Comparison of ENCODE assay signal across 30 mouse cellular contexts in the genomic region with DNA sequence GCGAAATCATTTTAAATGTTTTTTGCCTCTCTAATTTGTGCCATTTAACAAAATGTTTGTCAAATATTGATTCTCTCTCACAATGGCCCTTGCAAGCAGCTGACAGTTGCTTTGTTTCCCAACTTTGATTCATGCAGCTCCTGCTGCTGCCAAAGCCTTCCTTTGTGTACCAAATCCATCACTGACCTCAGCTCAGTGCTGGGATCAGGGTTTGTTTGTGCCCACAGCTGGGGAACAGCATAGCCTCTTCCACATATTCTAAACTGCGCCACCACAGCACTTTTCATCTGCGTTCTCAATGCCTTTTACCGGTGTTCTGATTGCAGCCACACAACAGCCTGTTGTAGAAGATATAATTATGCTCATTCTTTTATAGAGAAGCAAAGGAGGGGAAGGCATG.
A peak's percentile ranks its signal among the peaks of the same experiment; 100 is the strongest.
DNase-seq lines count a peak whose midpoint lies in the region; ATAC-seq lines count a peak whose summit lies in the region.
"Had no signal": no experiment of that assay in that cellular context is flagged by ENCODE, and none has a peak within 500 bp of the region (broad histone marks: within the 10 kb centered on the region; RNA-seq: fewer than 3 reads in every experiment).

No protein-coding gene starts in this region.

- intact Hi-C loops in left cerebral cortex, postnatal 25 days (cut with DNase I): no loop called here

- H3K36me3 ChIP-seq in hindbrain, embryonic 10.5 days: no peaks in the 10 kb centered on the region
- H3K36me3 ChIP-seq in hindbrain, embryonic 12.5 days: no peaks in the 10 kb centered on the region
- H3K36me3 ChIP-seq in midbrain, embryonic 13.5 days: no peaks in the 10 kb centered on the region
- H3K36me3 ChIP-seq: hindbrain, embryonic 13.5 days; kidney, embryonic 15.5 days; liver, embryonic 13.5 days; stomach, embryonic 15.5 days had no signal

- peak overlapping the region; percentile 9; the same call in 1 of the 2 replicates for H3K27ac ChIP-seq in hindbrain, embryonic 10.5 days
- no peak overlapping the region for H3K27ac ChIP-seq in hindbrain, embryonic 12.5 days
- no peak overlapping the region for H3K27ac ChIP-seq in midbrain, embryonic 13.5 days
- H3K27ac ChIP-seq: hindbrain, embryonic 13.5 days; kidney, embryonic 15.5 days; layer of hippocampus, adult 2 months; liver, embryonic 13.5 days; stomach, embryonic 15.5 days had no signal

- no peak overlapping the region for H3K4me2 ChIP-seq in hindbrain, embryonic 12.5 days (replicated peaks)
- H3K4me2 ChIP-seq in midbrain, embryonic 13.5 days (replicated peaks): no peak overlapping the region
- H3K4me2 ChIP-seq: hindbrain, embryonic 13.5 days; kidney, embryonic 15.5 days; liver, embryonic 13.5 days; stomach, embryonic 15.5 days had no signal

- H3K27me3 ChIP-seq in hindbrain, embryonic 10.5 days (ENCODE audit: insufficient read depth, poor library complexity, severe bottlenecking): no peaks in the 10 kb centered on the region
- no peaks in the 10 kb centered on the region for H3K27me3 ChIP-seq in hindbrain, embryonic 12.5 days
- no peaks in the 10 kb centered on the region for H3K27me3 ChIP-seq in midbrain, embryonic 13.5 days
- H3K27me3 ChIP-seq: hindbrain, embryonic 13.5 days; kidney, embryonic 15.5 days; liver, embryonic 13.5 days; megakaryocyte, embryonic 14.5 days; stomach, embryonic 15.5 days had no signal

- whole genome bisulfite sequencing in hindbrain, embryonic 10.5 days: 41% methylated on average over 4 of the region's 4 CpGs
- WGBS in hindbrain, embryonic 12.5 days: 36% methylated on average over 4 of the region's 4 CpGs
- 26% methylated on average over 4 of the region's 4 CpGs for WGBS in midbrain, embryonic 13.5 days

- H3K4me1 ChIP-seq in hindbrain, embryonic 10.5 days (replicated peaks): peaks cover 12% of the 10 kb centered on the region; the same call in 1 of the 2 replicates
- no peaks in the 10 kb centered on the region for H3K4me1 ChIP-seq in hindbrain, embryonic 12.5 days
- no peaks in the 10 kb centered on the region for H3K4me1 ChIP-seq in midbrain, embryonic 13.5 days (replicated peaks)
- H3K4me1 ChIP-seq: kidney, embryonic 15.5 days; liver, embryonic 13.5 days; megakaryocyte, embryonic 14.5 days; stomach, embryonic 15.5 days had no signal

- ATAC-seq in hindbrain, embryonic 12.5 days (ENCODE audit: low FRiP score): no peak
- no peak for ATAC-seq in midbrain, embryonic 13.5 days
- ATAC-seq: activated CD4-positive, CD25-positive, alpha-beta regulatory T cell, adult 4 months; forebrain, embryonic 16.5 days; intestine, postnatal 0 days; lung, postnatal 0 days had no signal

- H3K9me3 ChIP-seq in hindbrain, embryonic 10.5 days: no peaks in the 10 kb centered on the region
- no peaks in the 10 kb centered on the region for H3K9me3 ChIP-seq in hindbrain, embryonic 12.5 days (replicated peaks)
- H3K9me3 ChIP-seq in midbrain, embryonic 13.5 days: no peaks in the 10 kb centered on the region
- H3K9me3 ChIP-seq: hindbrain, embryonic 13.5 days; kidney, embryonic 15.5 days; liver, embryonic 13.5 days; stomach, embryonic 15.5 days had no signal

- peak; percentile 13 for DNase-seq in hindbrain, embryonic 10.5 days (ENCODE audit: low spot score)
- DNase-seq in left cerebral cortex, adult 11 months (ENCODE audit: low spot score): peak; percentile 5
- DNase-seq in left cerebral cortex, postnatal 25 days (ENCODE audit: low spot score in 2 of 2): no peak
- peak; percentile 65 for DNase-seq in brain, adult 2 months (ENCODE audit: low read depth, low spot score)
- DNase-seq in embryo, embryonic 10.5 days (ENCODE audit: low spot score): peak; percentile 23
- no peak for DNase-seq in kidney, adult 8-10 months
- DNase-seq: adrenal gland, adult 2 months; adrenal gland, postnatal 36 days; B cell, adult 2 months; cerebellum, adult 9-10 months; heart, postnatal 14 days; kidney, postnatal 25 days; left cerebral cortex, postnatal 4 days; liver, embryonic 13.5 days; lung, adult 18-20 months; lung, postnatal 4 days; retina, postnatal 1 day; right cerebral cortex, postnatal 14 days; thymus, postnatal 14 days had no signal

- no peak overlapping the region for H3K4me3 ChIP-seq in hindbrain, embryonic 10.5 days
- no peak overlapping the region for H3K4me3 ChIP-seq in hindbrain, embryonic 12.5 days
- no peak overlapping the region for H3K4me3 ChIP-seq in midbrain, embryonic 13.5 days (replicated peaks)
- H3K4me3 ChIP-seq: hindbrain, embryonic 13.5 days; kidney, embryonic 15.5 days; layer of hippocampus, adult 2 months; liver, embryonic 13.5 days; megakaryocyte, embryonic 14.5 days; stomach, embryonic 15.5 days had no signal

- no peak overlapping the region for H3K9ac ChIP-seq in hindbrain, embryonic 12.5 days
- H3K9ac ChIP-seq in midbrain, embryonic 13.5 days (replicated peaks): no peak overlapping the region
- H3K9ac ChIP-seq: hindbrain, embryonic 13.5 days; kidney, embryonic 15.5 days; liver, embryonic 13.5 days; stomach, embryonic 15.5 days had no signal

Comparison
In these comparisons a context has a peak if more than half of its experiments do, and no peak if none do; other contexts are left out.
1. DNase-seq: peak in hindbrain, embryonic 10.5 days (single experiment), left cerebral cortex, adult 11 months (single experiment), brain, adult 2 months (single experiment) and embryo, embryonic 10.5 days (single experiment); none in left cerebral cortex, postnatal 25 days (0 of 2) and kidney, adult 8-10 months (0 of 2).